8 mouse cellular contexts compared by ENCODE assay signal in genomic region chr3:146520798-146521651, GRCm38 (mm10). TPM values are rescaled to one million over a fixed set of nuclear protein-coding genes. Genes with fewer than 3 reads are reported as not detected.
DNase-seq lines count a peak whose midpoint lies in the region; ATAC-seq lines count a peak whose summit lies in the region.

Rpf1 (minus strand) TSS chr3:146521429.

- no peaks in the 10 kb centered on the region for H3K4me1 ChIP-seq in intestine, embryonic 14.5 days (replicated peaks; ENCODE audit: control insufficient read depth, insufficient read depth, low read length)

- H3K4me3 ChIP-seq in intestine, embryonic 14.5 days (ENCODE audit: low read depth, low read length): peak within 1 kb of the TSS; percentile 81

- peak within 1 kb of the TSS; percentile 77 for H3K4me2 ChIP-seq in intestine, embryonic 14.5 days (ENCODE audit: low read length)

- intact Hi-C loops in left cerebral cortex, postnatal 14 days (cut with DNase I): loop anchor here (5.0 kb wide), 2 partner anchors 36 to 261 kb away; no protein-coding TSS in a partner anchor

- H3K27ac ChIP-seq in intestine, embryonic 14.5 days (ENCODE audit: low read depth): peak within 1 kb of the TSS; percentile 98

- H3K9me3 ChIP-seq in intestine, embryonic 14.5 days (ENCODE audit: control insufficient read depth, low read length): no peaks in the 10 kb centered on the region

- peak; percentile 80 to 81 for DNase-seq in adrenal gland, adult 18-20 months (ENCODE audit: low spot score in 2 of 2)
- peak; percentile 95 for DNase-seq in embryo, embryonic 11 days
- DNase-seq in gastrocnemius, postnatal 25 days: peak; percentile 85
- DNase-seq in intestine, embryonic 14.5 days (ENCODE audit: low spot score): peak; percentile 93
- peak; percentile 91 to 93 for DNase-seq in left cerebral cortex, postnatal 14 days (ENCODE audit: low spot score in 2 of 2)
- DNase-seq in mesoderm, embryonic 11.5 days (ENCODE audit: low read depth, low spot score): peak; percentile 93
- peak; percentile 89 to 92 for DNase-seq in right cerebral cortex, postnatal 36 days (ENCODE audit: low spot score in 2 of 2)
- peak; percentile 94 for DNase-seq in yolk sac, embryonic 10.5 days (ENCODE audit: low spot score)

- H3K27me3 ChIP-seq in intestine, embryonic 14.5 days (replicated peaks; ENCODE audit: control insufficient read depth, insufficient read depth, low read length): no peaks in the 10 kb centered on the region

- H3K9ac ChIP-seq in intestine, embryonic 14.5 days (ENCODE audit: low read length): peak within 1 kb of the TSS; percentile 94

- H3K36me3 ChIP-seq in intestine, embryonic 14.5 days (ENCODE audit: control insufficient read depth, insufficient read depth, low read length): peaks cover 24% of the 10 kb centered on the region

- under 1% methylated on average over 61 of the region's 82 CpGs for WGBS in intestine, embryonic 14.5 days

- peak; percentile 95 for ATAC-seq in intestine, embryonic 14.5 days (replicated peaks; ENCODE audit: low FRiP score, low TSS enrichment, low read depth)

RNA-seq across cellular contexts. Expression of gene Rpf1, which starts in this region (rescaled TPM):
- total RNA-seq in adrenal gland, adult 18-20 months (2021): 10 to 100 TPM; 23.4 to 28.9 TPM
- total RNA-seq in gastrocnemius, postnatal 25 days (2021): 10 to 100 TPM in 1 of 2 experiments, 1 to 10 TPM in 1; 9.8 to 12.2 TPM
- 53.2 and 57.0 TPM in 2 replicates for polyA plus RNA-seq in intestine, embryonic 14.5 days (2014; fragmentation: Nextera tagmentation; extraction: Ambion mirVana)
- total RNA-seq in left cerebral cortex, postnatal 14 days (2021): 10 to 100 TPM; 13.3 to 14.2 TPM

Comparison
In these comparisons a context has a peak if more than half of its experiments do, and no peak if none do; other contexts are left out.
1. Peak in every context shown above with its lines: DNase-seq, ATAC-seq, H3K4me3 ChIP-seq and H3K27ac ChIP-seq.